Comparison of ENCODE assay signal across 8 mouse cellular contexts in the genomic region with DNA sequence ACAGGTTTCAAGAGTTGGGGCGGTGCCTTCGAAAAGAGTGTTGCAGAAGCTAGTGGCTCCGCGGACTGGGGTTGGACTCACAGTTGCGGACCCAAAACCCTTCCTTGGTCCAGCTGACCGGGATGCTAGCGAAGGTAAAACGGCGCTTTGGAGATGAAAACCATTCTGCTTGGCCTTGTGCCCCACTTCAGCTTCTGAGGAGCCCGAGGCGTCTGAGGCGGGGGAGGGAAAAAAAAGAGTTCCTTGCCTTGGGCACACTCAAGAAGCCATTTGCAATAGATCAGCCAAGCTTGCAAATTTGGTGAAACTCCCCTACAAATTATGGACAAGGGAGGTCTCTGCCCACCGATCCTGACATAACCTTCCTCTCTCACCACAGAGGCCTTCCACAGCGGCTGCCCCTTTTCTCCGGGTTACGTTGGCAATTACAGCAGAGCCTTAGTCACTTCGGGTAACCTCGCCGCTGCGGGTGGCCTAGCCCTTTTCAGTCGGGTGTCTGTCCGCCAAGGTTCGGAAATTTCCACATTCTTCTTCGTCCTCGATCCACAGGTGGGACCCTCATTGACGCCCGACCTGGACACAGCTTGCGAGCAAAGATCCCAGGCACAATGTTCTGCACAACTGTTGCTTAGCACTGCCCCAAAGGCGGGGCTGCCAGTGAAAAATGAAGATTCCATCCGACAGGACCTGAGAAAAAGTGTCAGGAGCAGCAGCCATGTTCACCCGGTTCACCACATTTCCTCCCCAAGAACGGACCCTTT. TPM values are rescaled to one million over a fixed set of nuclear protein-coding genes. Genes with fewer than 3 reads are reported as not detected.
DNase-seq lines count a peak whose midpoint lies in the region; ATAC-seq and TF ChIP-seq lines count a peak whose summit lies in the region.
"Had no signal": no experiment of that assay in that cellular context is flagged by ENCODE, and none has a peak within 500 bp of the region (broad histone marks: within the 10 kb centered on the region; RNA-seq: fewer than 3 reads in every experiment).

A gene (minus strand): TSS at position 486 of the 761 bp plus-strand sequence.

- TF ChIP-seq CTCF in intestine, postnatal 0 days (IDR thresholded peaks at IDR 0.05; ENCODE audit: low read depth), result no peak

- H3K27me3 ChIP-seq in intestine, embryonic 14.5 days (replicated peaks; ENCODE audit: control insufficient read depth, insufficient read depth, low read length), result peaks cover 93% of the 10 kb centered on the region
- H3K27me3 ChIP-seq in intestine, postnatal 0 days (replicated peaks; ENCODE audit: control insufficient read depth, insufficient read depth, low read length), result peaks cover 86% of the 10 kb centered on the region

- no peaks in the 10 kb centered on the region for H3K36me3 ChIP-seq in intestine, embryonic 14.5 days (ENCODE audit: control insufficient read depth, insufficient read depth, low read length)
- H3K36me3 ChIP-seq in intestine, postnatal 0 days (ENCODE audit: control insufficient read depth, insufficient read depth), result no peaks in the 10 kb centered on the region

- H3K27ac ChIP-seq in intestine, embryonic 14.5 days (ENCODE audit: low read depth), result no peak within 1 kb of the TSS
- no peak within 1 kb of the TSS for H3K27ac ChIP-seq in intestine, postnatal 0 days (ENCODE audit: low read depth, low read length)

- ATAC-seq in intestine, embryonic 14.5 days (replicated peaks; ENCODE audit: low FRiP score, low TSS enrichment, low read depth), result no peak
- no peak for ATAC-seq in intestine, postnatal 0 days

- H3K4me1 ChIP-seq in intestine, embryonic 14.5 days (replicated peaks; ENCODE audit: control insufficient read depth, insufficient read depth, low read length), result peaks cover 10% of the 10 kb centered on the region; the same call in 1 of the 2 replicates
- no peaks in the 10 kb centered on the region for H3K4me1 ChIP-seq in intestine, postnatal 0 days (replicated peaks; ENCODE audit: control insufficient read depth, insufficient read depth, low read length)

- H3K4me3 ChIP-seq in intestine, embryonic 14.5 days (ENCODE audit: low read depth, low read length), result 0 out of 2 replicates have a peak within 1 kb of the TSS, but pooled peaks have one; percentile 34
- no peak within 1 kb of the TSS for H3K4me3 ChIP-seq in intestine, postnatal 0 days (ENCODE audit: low read depth, low read length)

- DNase-seq in intestine, embryonic 14.5 days (ENCODE audit: low spot score), result peak; percentile 70
- peak; percentile 18 for DNase-seq in ES-CJ7 (ENCODE audit: low read depth, low spot score)
- DNase-seq in R1 (ENCODE audit: low read depth, low spot score), result peak; percentile 39
- peak; percentile 27 for DNase-seq in kidney, postnatal 10 days
- DNase-seq in layer of hippocampus, adult 9-11 months, result no peak
- no peak for DNase-seq in frontal cortex, postnatal 25 days (ENCODE audit: low spot score in 2 of 2)
- DNase-seq: spleen, adult 18-20 months had no signal

- H3K9ac ChIP-seq in intestine, embryonic 14.5 days (ENCODE audit: low read length), result no peak within 1 kb of the TSS
- no peak within 1 kb of the TSS for H3K9ac ChIP-seq in intestine, postnatal 0 days (ENCODE audit: low read depth, low read length)

- H3K9me3 ChIP-seq in intestine, embryonic 14.5 days (ENCODE audit: control insufficient read depth, low read length), result no peaks in the 10 kb centered on the region
- H3K9me3 ChIP-seq in intestine, postnatal 0 days (ENCODE audit: control insufficient read depth), result no peaks in the 10 kb centered on the region

- H3K4me2 ChIP-seq in intestine, embryonic 14.5 days (ENCODE audit: low read length), result no peak within 1 kb of the TSS
- H3K4me2 ChIP-seq in intestine, postnatal 0 days (replicated peaks; ENCODE audit: low read depth), result no peak within 1 kb of the TSS

- WGBS in intestine, embryonic 14.5 days, result 1% methylated on average over 32 of the region's 32 CpGs
- 3% methylated on average over 32 of the region's 32 CpGs for WGBS in intestine, postnatal 0 days

RNA-seq across cellular contexts. Expression of the gene that starts here (rescaled TPM):
- polyA plus RNA-seq in intestine, embryonic 14.5 days (2014; fragmentation: Nextera tagmentation; extraction: Ambion mirVana), result 0.11 TPM in 1 of 2 replicates, not detected in the other
- not detected in 2 replicates for polyA plus RNA-seq in intestine, postnatal 0 days (2015; fragmentation: Nextera tagmentation; extraction: Ambion mirVana)

Comparison
In these comparisons a context has a peak if more than half of its experiments do, and no peak if none do; other contexts are left out.
1. Peak in DNase-seq and H3K4me3 ChIP-seq in intestine, embryonic 14.5 days; RNA of the gene not detected or under 1 TPM.
2. DNase-seq: peak in ES-CJ7 (single experiment), R1 (single experiment) and kidney, postnatal 10 days (single experiment); none in layer of hippocampus, adult 9-11 months (single experiment) and frontal cortex, postnatal 25 days (0 of 2).